Mouse (Mus musculus): ENCODE data around the gene Ubac1.

Gene Ubac1

DNA sequence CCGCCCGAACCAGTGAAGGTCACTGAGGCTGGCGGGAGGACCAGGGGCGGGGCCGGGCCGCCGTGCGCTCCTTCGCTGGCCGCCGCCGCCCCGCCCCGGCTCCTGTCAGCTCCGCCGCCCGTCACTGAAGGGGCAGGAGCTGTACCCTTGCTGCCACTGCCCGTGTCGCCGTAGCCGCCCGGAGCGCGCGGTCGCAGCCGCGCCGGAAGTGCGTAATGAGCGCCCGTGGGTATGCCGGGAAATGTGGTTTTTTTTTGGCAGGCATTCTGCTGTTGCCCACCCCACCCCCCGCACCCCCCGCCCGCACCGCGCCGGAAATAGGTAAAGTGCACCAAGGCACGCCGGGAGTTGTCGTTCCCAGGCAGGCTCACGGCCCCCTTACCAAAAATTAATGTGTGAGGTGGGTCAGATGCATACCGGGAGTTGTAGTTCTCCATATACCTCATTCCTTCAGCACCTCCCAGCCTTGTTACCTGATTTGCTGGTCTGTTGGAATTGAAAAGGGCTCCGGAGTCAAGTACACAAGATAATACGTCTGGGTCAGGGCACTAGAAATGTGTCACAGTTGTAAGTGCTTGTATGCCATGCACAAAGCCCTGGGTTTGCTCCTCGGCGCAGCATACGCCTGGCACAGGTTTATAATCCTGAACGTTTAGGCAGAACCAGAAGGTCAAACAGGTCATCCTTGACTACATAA, at the start of gene Ubac1:
Gene Ubac1 (minus strand): TSS at position 187 of the 697 bp plus-strand sequence.
- DNase-seq (ENCODE audit: low spot score), result peak; percentile 90

GRCm38 (mm10) chr2:26068592-26068991, 47.0 kb upstream of the Ubac1 start:
- DNase-seq (ENCODE audit: low spot score), result no peak

DNA sequence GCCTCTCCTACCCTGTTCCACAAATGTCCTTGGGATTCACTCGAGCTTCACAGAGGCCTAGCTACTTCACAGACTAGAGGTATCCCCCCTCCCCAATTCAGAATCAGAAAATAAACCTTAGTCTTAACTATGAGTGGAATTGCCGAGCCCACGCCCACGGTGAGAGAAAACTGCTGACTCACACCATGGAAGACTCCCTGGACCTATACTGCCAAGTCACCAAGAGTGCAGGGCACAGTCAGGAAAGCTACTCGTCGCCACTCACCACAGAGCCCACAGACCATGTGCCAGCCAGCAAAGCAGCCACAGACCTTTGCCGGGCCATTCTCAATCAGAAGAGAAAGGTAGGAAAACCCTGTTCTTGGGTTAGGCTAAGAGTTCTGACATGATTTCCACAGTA, 46.6 kb upstream of the Ubac1 start:
- no peak for DNase-seq (ENCODE audit: low spot score)

DNA sequence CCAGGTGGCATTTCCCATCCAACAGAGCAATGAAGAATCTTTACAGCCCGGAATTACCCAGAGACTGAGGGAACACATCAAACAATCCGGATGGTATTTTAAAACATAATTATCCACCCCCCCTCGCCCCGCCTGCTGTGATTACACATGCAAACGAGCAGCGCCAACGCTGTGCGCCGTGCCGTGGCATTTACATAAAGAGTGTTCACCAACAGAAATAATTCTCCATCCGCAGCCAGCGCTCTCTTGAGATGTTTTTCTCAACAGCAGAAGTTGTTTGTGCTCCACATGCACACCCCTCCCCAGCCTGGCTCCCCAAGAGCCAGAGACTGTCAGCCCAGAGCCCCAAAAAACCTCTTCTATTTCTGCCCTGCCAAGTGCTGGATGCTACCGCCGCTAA, 45.0 kb upstream of the Ubac1 start:
- no peak for DNase-seq (ENCODE audit: low spot score)

GRCm38 (mm10) chr2:26062742-26063427, 41.3 kb upstream of the Ubac1 start:
- DNase-seq (ENCODE audit: low spot score), result no peak

GRCm38 (mm10) chr2:26062241-26062640, 40.7 kb upstream of the Ubac1 start:
- DNase-seq (ENCODE audit: low spot score), result no peak

DNA sequence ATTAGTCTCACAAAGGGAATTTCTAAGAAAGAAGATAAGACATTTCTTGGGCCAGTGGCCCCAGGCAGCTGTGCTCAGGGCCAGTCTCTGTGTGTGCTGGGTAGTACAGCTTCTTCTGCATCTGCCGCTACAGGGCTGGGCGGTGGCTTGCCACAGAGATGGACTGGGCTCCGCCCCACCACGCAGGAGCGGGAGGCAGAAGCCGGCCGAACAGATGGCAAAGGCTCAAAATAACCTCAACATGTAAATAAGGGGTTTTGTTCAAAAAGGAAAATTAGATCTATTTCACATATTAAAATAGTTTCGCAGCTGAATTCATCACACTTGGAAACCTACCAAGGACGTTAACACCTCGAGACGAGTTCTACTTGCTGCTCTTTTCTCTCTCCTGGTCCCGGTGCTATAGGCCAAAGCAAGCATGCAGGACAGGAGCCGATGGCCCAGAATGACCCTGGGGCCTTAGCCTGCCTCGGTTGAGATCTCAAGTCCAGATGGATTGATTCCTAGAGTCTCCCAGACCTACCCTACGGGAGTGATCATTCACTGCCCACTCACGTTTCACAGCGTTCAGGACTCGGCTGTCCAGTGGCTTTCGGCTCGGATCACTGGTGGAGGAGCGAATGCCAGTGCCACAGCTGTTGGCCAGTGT, 39.6 kb upstream of the Ubac1 start:
- no peak for DNase-seq (ENCODE audit: low spot score)

DNA sequence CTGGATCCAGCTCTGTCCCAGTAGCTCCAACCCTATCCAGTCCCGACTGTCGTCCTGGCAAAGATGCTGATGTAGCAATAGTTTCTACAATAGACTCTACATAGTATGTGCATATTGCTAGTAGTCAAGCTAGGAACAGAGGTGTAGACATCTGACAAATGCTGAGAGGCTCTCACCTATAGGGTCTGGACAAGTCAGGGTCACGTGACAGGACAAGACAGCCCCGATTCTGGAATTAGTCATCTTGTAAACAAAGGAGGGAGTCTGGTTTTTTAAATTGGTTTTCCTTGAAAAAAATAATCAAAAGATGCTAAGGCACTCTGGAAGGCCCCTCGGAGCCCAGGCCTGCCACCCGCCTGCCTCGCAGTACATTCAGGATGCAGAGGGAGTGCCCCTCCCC, 35.5 kb upstream of the Ubac1 start:
- DNase-seq (ENCODE audit: low spot score), result no peak

- no peak for DNase-seq (ENCODE audit: low spot score)
These were observed 34.7 kb upstream of the Ubac1 start for GRCm38 (mm10) chr2:26056226-26056625.

DNA sequence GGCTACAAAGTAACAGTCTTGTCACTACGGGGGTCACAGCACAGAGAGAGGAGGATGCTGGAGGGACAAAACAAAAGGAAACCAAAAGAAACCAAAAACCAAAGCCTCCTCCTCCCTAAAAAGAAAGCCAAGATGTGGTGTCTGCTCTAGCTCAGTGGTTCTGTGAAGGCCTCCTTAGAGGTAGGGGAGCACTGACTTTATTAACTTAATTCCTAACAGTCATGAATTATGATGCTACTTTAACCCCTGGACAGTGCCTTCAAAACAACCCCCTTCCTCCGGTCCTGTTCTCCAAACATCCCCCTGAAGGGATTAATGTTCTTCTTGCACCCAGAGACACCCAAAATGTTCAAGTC, 34.2 kb upstream of the Ubac1 start:
- DNase-seq (ENCODE audit: low spot score), result no peak

DNA sequence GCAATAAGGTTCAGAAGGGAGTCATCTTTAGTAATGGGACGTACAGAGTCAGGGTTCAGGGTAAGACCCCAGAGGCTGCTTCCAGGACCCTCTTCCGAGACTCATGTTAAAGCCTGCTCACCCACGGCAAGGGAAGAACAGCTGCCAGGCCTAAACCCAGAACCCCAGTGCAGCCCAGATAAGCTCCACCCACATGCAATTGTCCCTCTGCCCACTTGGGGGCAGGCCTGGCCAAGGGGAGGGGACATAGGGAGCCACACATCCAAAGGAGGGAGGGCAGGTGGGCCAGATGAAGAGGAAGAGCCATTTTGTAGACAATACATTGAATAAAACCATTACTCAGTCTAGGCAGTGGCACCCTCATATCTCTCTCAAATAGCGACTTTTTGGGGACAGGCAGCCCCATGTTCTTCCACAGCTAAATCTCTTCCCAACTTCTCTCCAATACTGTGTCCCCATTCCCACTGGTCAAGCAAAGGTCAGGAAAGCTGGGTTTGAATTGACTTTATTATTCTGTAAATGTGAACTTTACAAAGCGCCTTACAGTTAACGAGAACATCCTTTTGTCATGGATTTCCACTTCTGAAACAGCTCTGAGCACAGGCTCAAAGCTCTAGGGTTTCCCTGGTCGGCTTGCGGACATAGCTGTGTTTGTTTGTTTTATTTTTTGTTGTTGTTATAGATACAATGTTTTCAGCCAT, 33.6 kb upstream of the Ubac1 start:
- DNase-seq (ENCODE audit: low spot score), result no peak

DNA sequence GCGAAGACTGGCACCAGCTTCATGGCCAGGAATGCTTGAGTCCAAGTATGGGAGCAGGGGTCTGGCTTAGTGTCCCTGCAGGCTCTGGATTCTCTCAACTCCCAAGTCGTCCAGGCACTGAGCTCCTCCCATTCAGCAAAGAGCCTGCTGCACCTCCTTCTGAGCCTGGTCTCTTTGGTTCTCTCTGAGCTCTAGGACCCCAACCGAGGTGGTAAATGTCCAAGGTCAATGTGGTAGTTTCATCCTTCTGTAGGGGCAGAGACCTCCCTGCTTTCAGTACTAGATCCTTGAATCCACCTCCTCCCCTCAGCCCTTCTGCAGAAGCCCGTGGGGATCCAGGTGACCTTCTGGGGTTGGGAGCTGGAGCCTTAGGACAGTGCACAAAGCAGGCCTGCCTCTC, 31.3 kb upstream of the Ubac1 start:
- DNase-seq (ENCODE audit: low spot score), result no peak

DNA sequence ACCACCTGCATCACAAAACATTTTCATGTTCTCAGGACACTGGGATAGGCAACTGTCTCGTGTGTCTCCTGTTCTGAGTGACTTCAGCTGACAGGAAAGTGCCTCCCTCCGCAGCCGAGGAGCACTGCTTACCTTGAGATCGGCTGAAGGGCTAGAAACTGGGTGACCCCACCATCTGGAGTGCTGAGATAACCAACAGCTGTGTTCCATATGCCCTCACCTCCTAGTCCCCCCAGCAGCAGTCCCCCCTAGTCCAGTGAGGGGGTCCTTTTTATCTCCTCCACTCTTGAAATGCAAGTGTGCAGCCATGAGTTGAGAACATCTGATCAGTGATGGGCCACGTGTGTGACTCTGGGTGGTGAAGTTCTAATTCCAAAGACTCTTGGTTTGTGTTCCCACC, 27.3 kb upstream of the Ubac1 start:
- DNase-seq (ENCODE audit: low spot score), result no peak

- DNase-seq (ENCODE audit: low spot score), result no peak
These were observed 22.7 kb upstream of the Ubac1 start for GRCm38 (mm10) chr2:26044216-26044615.

GRCm38 (mm10) chr2:26042603-26043002, 21.1 kb upstream of the Ubac1 start:
- no peak for DNase-seq (ENCODE audit: low spot score)

GRCm38 (mm10) chr2:26041163-26041810, 19.7 kb upstream of the Ubac1 start:
- no peak for DNase-seq (ENCODE audit: low spot score)

- no peak for DNase-seq (ENCODE audit: low spot score)
These were observed 18.4 kb upstream of the Ubac1 start for GRCm38 (mm10) chr2:26039951-26040350.

- DNase-seq (ENCODE audit: low spot score), result no peak
These were observed 15.8 kb upstream of the Ubac1 start for GRCm38 (mm10) chr2:26037386-26037785.

- no peak for DNase-seq (ENCODE audit: low spot score)
These were observed 12.9 kb upstream of the Ubac1 start for GRCm38 (mm10) chr2:26034344-26035050.

DNA sequence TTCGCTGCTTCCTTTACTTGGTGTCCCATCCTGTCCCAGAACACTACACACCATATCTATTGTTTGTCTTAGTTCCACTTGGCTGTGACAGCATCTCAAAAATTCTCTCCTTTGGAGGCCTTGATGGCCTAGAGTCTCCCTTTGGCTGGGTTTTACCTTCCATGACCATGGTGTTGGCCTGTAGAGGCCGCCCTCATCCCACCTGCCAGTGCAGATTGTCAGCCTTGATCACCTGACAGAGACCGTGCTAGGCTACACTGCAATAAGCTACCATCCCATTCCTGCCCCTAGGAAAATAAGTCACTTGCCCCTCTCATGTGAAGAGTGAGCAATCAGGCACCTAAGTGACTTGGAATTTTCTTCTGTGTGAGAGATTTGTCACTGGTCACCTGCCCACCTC, 8.7 kb upstream of the Ubac1 start:
- DNase-seq (ENCODE audit: low spot score), result no peak

Measured in testis, postnatal 14 days (tissue).